Mouse (Mus musculus) ES-E14 (cell line): ENCODE measurements around the gene Rad51b.

Experiments
- CHD2 ChIP-seq: IDR thresholded peaks from 2 replicates; pipeline ENCODE4 v1.6.1; 2014; ENCODE audit warnings: mild to moderate bottlenecking, low read depth, low read length, inconsistent platforms
- HCFC1 ChIP-seq: IDR thresholded peaks from 2 replicates; pipeline ENCODE4 v1.6.1; 2012; ENCODE audit warnings: low read length, inconsistent platforms, borderline replicate concordance; ENCODE audit not compliant: insufficient read depth
- MAFK ChIP-seq: IDR thresholded peaks from 2 replicates; pipeline ENCODE4 v1.6.1; 2014; ENCODE audit warnings: mild to moderate bottlenecking, low read depth, low read length, inconsistent platforms; ENCODE audit not compliant: insufficient read depth
- ZC3H11A ChIP-seq: IDR thresholded peaks from 2 replicates; pipeline ENCODE4 v1.6.1; 2012; ENCODE audit warnings: low read depth, mild to moderate bottlenecking, inconsistent platforms, low read length, borderline replicate concordance
- ZNF384 ChIP-seq: IDR thresholded peaks from 2 replicates; pipeline ENCODE4 v1.6.1; 2012; ENCODE audit warnings: low read depth, low read length, inconsistent platforms

DNA sequence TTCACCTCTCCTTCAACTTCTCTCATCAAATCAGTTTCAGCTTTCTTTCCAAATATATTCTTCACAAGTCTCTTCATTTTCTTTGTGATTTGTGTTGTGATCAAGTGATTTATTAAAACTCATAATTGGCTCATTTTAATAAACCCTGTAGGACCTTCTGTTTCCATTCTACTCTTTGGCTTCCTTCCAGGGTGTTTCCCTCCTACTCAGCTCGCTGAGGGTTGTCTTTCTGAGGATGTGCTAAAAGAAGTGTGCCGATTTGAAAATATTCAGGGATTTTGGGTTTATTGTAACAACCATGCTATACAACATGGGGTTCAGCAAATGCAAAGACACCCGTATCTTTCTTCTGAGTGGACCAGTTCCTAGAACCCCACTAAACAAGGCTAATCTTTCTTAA is 361.8 kb downstream of the Rad51b start:
- no peak for TF ChIP-seq HCFC1
- TF ChIP-seq MAFK: no peak
- no peak for TF ChIP-seq ZC3H11A
- no peak for TF ChIP-seq ZNF384
- no peak for TF ChIP-seq CHD2
